Mouse (Mus musculus) midbrain, embryonic 12.5 days (tissue): ENCODE measurements at regions not wholly inside any gene's neighbourhood (a gene's known extent, or its start where the extent isn't known, plus 50 kb on each side); places are given as distances from the start of the nearest gene placed in this dataset.

Experiments
- ATAC-seq: fragments of 200-750 bp; cut with Nextera tagmentation; 2 replicates; pipeline ENCODE4 v1.8.0; 2017; ENCODE audit warnings: low read depth, moderate TSS enrichment, moderate library complexity; ENCODE audit not compliant: low FRiP score
- H3K27ac ChIP-seq: fragments of 300-500 bp; sonication (generic); replicated peaks from 2 replicates; pipeline ENCODE4 v1.5.1; 2016; ENCODE audit warnings: mild to moderate bottlenecking
- H3K27me3 ChIP-seq: fragments of 300-500 bp; sonication (generic); 2 replicates; pipeline ENCODE4 v1.6.1; 2016; ENCODE audit warnings: mild to moderate bottlenecking
- H3K36me3 ChIP-seq: fragments of 300-500 bp; sonication (generic); 2 replicates; pipeline ENCODE4 v1.6.1; 2016
- H3K4me1 ChIP-seq: fragments of 300-500 bp; sonication (generic); 2 replicates; pipeline ENCODE4 v1.6.1; 2016
- H3K4me2 ChIP-seq: fragments of 300-500 bp; sonication (generic); replicated peaks from 2 replicates; pipeline ENCODE4 v1.6.1; 2016; ENCODE audit warnings: mild to moderate bottlenecking, moderate library complexity
- H3K4me3 ChIP-seq: fragments of 300-500 bp; sonication (generic); 2 replicates; pipeline ENCODE4 v1.5.1; 2016; ENCODE audit warnings: mild to moderate bottlenecking
- H3K9ac ChIP-seq: fragments of 300-500 bp; sonication (generic); replicated peaks from 2 replicates; pipeline ENCODE4 v1.6.1; 2016; ENCODE audit warnings: mild to moderate bottlenecking, moderate library complexity
- H3K9me3 ChIP-seq: fragments of 300-500 bp; sonication (generic); 2 replicates; pipeline ENCODE4 v1.6.1; 2016; ENCODE audit warnings: mild to moderate bottlenecking
- WGBS: fragments of 180-500 bp; shearing (Covaris S2); methylation state at CpG from one replicate; pipeline ENCODE4 v1.1.7; 2016; 5-methylcytosine and 5-hydroxymethylcytosine counted together

GRCm38 (mm10) chr2:82698417-82698988 is 244.9 kb upstream of the Fsip2 start:
- H3K27me3 ChIP-seq, result no peaks in the 10 kb centered on the region
- H3K4me3 ChIP-seq, result peak overlapping the region; percentile 6; the same call in 1 of the 2 replicates
- no peaks in the 10 kb centered on the region for H3K4me1 ChIP-seq
- ATAC-seq, result peak; percentile 41; the same call in 1 of the 2 replicates
- WGBS, result 30% methylated on average over 8 of the region's 8 CpGs
- no peaks in the 10 kb centered on the region for H3K9me3 ChIP-seq
- no peak overlapping the region for H3K9ac ChIP-seq
- no peaks in the 10 kb centered on the region for H3K36me3 ChIP-seq
- peak overlapping the region; percentile 31 for H3K4me2 ChIP-seq
- peak overlapping the region; percentile 20; the same call in 1 of the 2 replicates for H3K27ac ChIP-seq

GRCm38 (mm10) chr2:82701851-82702250 is 241.6 kb upstream of the Fsip2 start:
- no peak for ATAC-seq
- no peaks in the 10 kb centered on the region for H3K27me3 ChIP-seq
- 80% methylated on average over 2 of the region's 2 CpGs for WGBS

DNA sequence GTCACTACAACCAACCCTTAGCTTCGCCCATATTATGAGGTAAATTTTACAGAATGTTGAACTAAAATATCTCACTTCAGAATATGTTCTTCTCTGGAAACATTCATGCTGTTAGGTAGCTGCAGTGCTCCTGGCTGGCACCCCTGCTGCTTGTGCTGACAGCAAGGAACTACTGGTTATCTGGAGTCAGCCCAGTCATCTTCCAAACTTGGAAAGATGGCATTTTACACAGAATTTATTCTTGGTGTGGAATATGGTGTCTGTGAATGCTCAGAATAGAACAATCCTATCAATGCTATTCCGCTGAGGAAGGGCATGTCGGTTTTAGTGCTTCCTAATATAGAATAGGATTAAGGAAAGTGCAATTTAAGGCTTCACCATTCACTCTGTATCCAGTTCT is 227.7 kb upstream of the Fsip2 start:
- no peak overlapping the region for H3K4me3 ChIP-seq
- no peaks in the 10 kb centered on the region for H3K36me3 ChIP-seq
- no peak overlapping the region for H3K9ac ChIP-seq
- no peak for ATAC-seq
- H3K4me2 ChIP-seq, result no peak overlapping the region
- no peak overlapping the region for H3K27ac ChIP-seq
- H3K4me1 ChIP-seq, result no peaks in the 10 kb centered on the region
- H3K9me3 ChIP-seq, result no peaks in the 10 kb centered on the region
- no peaks in the 10 kb centered on the region for H3K27me3 ChIP-seq
- WGBS, result 84% methylated on average over 3 of the region's 3 CpGs

More at GRCm38 (mm10) chr2:82701851-82702250, 241.6 kb upstream of the Fsip2 start:
- H3K4me1 ChIP-seq, result no peaks in the 10 kb centered on the region
- H3K36me3 ChIP-seq, result no peaks in the 10 kb centered on the region
- no peak overlapping the region for H3K27ac ChIP-seq
- no peaks in the 10 kb centered on the region for H3K9me3 ChIP-seq
- H3K4me2 ChIP-seq, result no peak overlapping the region
- H3K9ac ChIP-seq, result no peak overlapping the region
- H3K4me3 ChIP-seq, result no peak overlapping the region
